Mouse (Mus musculus) ES-E14 (cell line): Measurements from ENCODE around the gene Prmt1.

Source experiments
- MAFK ChIP-seq: IDR thresholded peaks from 2 replicates; pipeline ENCODE4 v1.6.1; 2014; ENCODE audit warnings: mild to moderate bottlenecking, low read depth, low read length, inconsistent platforms; ENCODE audit not compliant: insufficient read depth
- ZC3H11A ChIP-seq: IDR thresholded peaks from 2 replicates; pipeline ENCODE4 v1.6.1; 2012; ENCODE audit warnings: low read depth, mild to moderate bottlenecking, inconsistent platforms, low read length, borderline replicate concordance

GRCm38 (mm10) chr7:44983085-44983484, 3.3 kb downstream of the Prmt1 start:
- no peak for TF ChIP-seq MAFK
- peak; percentile 5; the same call in 1 of the 2 replicates for TF ChIP-seq ZC3H11A
